Mouse (Mus musculus) thymus, postnatal 10 days (tissue): ENCODE data around the gene Msl2.
A peak's percentile ranks its signal among the peaks of the same experiment; 100 is the strongest.

Source experiments
- DNase-seq, 2 experiments: peaks; one replicate each; pipeline ENCODE4 v3.0.0; 2021; ENCODE audit warnings: low spot score in 2 of 2

Msl2 gene

GRCm38 (mm10) chr9:101074332-101075021 lies 576 bp downstream of the Msl2 start:
- DNase-seq: peak; percentile 88

GRCm38 (mm10) chr9:101075091-101075581 lies 1.2 kb downstream of the Msl2 start:
- peak; percentile 49 to 55 for DNase-seq

- DNase-seq: no peak
These were observed 1.8 kb downstream of the Msl2 start for GRCm38 (mm10) chr9:101075694-101076093.

DNA sequence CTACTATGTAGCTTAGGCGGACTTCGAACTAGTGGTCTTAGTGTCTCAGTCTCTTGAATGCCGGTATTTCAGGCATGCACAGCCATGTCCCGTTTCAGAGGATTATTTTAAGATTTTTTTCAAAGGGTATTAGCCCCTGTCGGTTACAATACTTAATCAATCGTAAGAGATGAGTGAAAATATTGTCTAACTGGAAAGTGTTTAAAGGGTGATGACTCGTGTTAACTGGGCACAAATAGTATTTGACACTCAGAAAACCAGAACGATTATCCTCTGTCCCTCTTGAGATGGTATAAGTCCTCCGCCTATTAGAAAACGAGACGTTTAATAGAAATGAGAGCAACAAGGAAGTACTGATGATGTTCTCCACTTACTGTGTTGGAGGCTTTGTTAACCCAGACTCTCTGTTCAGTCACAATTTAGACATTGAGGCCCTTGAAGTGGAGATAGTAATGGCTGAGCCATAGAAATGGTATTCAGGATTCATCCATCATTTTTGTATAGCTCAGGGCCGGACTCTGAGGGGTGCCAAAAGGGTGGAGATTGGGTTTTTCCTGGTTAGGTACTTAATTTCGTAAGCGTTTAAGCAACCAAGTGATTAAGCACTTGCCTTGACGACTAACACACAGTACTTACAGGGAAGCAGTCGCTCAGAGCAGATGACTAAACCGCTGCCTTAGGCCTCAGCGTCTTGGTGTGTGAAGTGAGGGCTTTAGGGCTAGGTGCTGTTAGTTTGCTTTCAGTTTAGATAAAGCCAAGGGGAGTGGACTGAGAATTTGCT lies 2.4 kb downstream of the Msl2 start:
- DNase-seq: no peak

GRCm38 (mm10) chr9:101077486-101077885 lies 3.6 kb downstream of the Msl2 start:
- DNase-seq: no peak

DNA sequence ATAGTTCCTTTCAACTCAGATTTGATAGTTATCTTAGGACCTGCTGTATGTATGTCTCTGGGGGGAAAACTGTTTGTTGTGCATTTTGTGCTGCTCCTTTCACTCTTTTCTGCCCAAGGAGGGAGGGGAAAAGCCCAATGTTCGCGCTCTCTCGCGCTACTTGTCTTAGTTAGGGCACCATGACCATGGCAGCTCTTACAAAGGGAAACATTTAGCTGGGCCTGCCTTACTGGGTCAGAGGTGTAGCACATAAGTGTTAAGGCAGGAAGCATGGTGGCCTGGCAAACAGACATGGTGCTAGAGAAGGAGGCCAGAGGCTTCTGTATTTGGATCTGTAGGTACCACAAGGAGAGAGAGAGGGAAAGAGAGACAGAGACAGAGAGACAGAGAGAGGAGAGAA lies 4.7 kb downstream of the Msl2 start:
- no peak for DNase-seq

- DNase-seq: no peak
These were observed 6.3 kb downstream of the Msl2 start for GRCm38 (mm10) chr9:101080046-101080685.

GRCm38 (mm10) chr9:101083728-101084127 lies 9.8 kb downstream of the Msl2 start:
- DNase-seq: no peak

GRCm38 (mm10) chr9:101095425-101095824 lies 21.5 kb downstream of the Msl2 start:
- DNase-seq: no peak

DNA sequence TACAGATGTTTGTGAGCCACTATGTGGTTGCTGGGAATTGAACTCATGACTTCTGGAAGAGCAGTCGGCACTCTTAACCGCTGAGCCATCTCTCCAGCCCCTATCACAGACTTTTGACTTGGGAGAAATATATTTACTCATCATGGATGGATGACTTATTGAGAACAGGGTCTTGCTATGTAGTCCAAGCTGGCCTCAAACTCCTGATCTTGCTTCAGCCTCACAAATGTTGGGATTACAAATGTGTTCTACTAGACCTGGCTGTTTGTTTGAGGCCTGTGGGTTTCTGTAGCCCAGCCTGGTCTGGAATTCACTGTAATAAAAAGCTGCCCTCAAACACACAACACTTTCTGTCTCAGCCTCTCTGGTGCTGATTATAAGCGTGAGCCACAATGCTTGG lies 22.6 kb downstream of the Msl2 start:
- DNase-seq: no peak

DNA sequence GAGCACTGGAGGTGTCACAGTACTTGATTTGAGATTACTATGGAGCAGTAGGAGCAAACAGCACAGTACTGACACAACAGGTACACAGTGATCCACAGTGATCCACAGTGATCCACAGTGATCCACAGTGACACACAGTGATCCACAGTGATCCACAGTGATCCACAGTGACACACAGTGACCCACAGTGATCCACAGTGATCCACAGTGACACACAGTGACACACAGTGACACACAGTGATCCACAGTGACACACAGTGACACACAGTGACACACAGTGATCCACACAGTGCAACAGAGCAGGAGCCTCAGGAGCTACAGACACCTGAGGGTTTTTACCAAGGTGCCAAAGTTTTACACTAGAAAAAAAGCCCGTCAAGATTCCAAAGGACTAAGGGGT lies 23.6 kb downstream of the Msl2 start:
- DNase-seq: no peak

- no peak for DNase-seq
These were observed 25.5 kb downstream of the Msl2 start for GRCm38 (mm10) chr9:101099445-101099844.

- no peak for DNase-seq
These were observed 26.3 kb downstream of the Msl2 start for GRCm38 (mm10) chr9:101100163-101100562.

DNA sequence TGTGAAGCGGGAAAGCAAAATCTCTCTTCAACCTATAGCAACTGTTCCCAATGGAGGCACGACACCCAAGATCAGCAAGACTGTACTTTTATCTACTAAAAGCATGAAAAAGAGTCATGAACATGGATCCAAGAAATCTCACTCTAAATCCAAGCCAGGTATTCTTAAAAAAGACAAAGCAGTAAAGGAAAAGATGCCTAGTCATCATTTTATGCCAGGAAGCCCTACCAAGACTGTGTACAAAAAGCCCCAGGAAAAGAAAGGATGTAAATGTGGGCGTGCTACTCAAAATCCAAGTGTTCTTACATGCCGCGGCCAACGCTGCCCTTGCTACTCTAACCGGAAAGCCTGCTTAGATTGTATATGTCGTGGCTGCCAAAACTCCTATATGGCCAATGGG lies 27.6 kb downstream of the Msl2 start:
- no peak for DNase-seq

DNA sequence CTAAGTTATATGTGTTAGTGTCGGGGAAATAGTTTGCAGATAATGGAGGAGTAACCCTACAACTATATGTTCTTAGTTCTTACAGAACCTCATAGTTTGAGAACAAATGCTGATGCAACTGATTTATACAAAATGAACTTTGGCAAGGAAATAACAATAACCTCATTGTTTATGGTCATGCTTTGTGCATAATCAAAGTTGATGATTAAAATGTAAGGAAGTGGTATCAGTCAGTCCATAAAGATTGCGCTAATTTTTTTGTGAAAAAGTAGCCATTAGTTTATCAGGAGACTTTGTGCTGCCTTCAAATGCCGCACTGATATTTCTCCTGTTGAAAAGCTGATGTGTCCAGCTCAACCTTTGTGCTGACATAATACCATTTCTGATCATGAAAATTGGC lies 28.4 kb downstream of the Msl2 start:
- no peak for DNase-seq

GRCm38 (mm10) chr9:101104931-101105330 lies 31.0 kb downstream of the Msl2 start:
- no peak for DNase-seq

DNA sequence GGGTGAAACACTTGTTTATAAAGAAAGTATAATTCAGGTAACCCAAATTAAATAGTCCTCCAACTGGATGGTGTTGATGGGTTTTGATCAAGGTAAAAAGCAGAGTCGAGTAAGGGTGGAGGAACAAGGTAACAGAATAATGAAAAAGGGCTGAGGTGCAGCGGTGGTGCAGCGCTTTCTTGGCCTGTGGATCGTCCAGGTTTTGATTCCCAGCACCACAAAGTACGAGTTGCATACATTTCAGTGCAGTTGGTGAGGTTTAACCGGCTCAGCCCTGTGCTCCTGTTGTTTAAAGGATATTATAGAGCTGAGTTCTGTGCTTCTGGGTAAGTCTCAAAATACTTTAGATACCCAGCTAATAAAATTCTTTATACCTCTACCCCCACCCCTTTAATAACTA lies 31.8 kb downstream of the Msl2 start:
- no peak for DNase-seq

- no peak for DNase-seq
These were observed 33.5 kb downstream of the Msl2 start for GRCm38 (mm10) chr9:101107386-101107785.

DNA sequence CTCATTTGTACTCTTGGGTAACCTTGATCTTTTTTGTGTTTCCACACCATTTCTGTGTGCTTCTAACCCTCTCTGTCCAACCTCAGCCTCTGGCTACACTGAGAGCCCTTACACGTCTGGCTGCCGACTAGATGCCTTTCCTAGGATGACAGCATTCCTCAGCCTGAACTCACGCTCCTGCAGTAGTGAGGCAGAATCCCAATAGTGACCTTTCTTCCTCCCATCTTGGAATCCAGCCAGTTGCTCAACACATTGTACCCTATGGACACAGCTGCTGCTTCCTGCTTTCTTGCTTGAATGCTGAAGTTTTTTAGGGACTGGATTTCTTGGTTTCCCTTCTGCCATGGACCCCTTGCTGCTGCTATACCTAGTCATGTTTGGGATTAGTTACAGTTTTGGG lies 36.1 kb downstream of the Msl2 start:
- no peak for DNase-seq

GRCm38 (mm10) chr9:101113317-101113716 lies 39.4 kb downstream of the Msl2 start:
- no peak for DNase-seq

DNA sequence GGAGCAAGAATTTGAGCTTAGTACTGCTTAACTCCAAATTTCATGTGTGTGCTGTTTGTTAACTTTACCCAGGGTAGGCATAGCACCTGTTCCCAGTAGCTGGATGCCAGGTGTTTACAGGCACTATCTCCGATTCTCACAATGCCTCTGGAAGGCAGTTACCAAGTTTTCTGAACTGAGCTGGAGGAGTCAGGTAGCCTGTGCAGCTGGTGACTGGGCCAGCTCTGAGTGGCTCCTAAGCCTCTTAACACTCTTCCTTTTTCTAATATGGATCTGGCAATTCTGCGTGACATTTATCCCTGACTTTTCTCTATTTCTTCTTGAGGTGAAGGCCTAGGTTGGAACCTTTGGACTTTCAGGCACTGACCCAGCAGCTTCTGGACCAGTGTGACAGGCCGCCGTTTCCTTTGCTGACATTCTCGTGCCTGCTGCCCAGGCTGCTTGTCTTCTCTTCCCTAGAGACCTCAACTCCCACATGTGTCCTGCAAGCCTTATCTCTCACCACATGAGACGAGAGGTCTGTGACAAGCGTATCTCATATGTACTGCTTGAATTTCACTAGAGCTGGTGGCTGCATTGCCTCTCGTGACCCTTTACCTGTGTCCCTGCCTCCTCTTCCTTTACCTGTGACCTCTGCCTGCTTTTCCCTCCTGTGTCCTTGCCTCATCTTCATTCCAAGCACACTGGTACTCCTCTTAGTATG lies 40.4 kb downstream of the Msl2 start:
- no peak for DNase-seq

DNA sequence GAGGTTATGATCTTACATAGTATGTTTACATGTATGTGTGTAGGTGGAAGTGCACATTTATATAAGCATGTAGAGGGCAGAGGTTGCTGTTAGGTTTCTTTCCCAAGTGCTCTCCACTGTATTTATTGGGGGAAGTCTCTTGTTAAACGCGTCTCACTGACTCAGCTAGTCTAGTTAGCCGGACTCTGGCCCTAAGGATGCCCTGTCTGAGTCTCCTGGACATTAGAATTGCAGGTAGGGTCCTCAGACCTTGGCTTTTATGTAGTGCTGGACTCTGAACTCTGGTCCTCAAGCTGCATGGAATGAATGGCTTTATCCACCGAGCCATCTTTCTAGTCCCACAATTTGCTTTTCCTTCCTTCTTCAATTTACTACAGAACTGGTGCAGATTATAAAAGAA lies 69.7 kb downstream of the Msl2 start:
- no peak for DNase-seq
